ENCODE assay signal across 10 mouse cellular contexts in genomic region chr3:69373544-69374306, GRCm38 (mm10). TPM values are rescaled to one million over a fixed set of nuclear protein-coding genes. Genes with fewer than 3 reads are reported as not detected.
A peak's percentile ranks its signal among the peaks of the same experiment; 100 is the strongest.
DNase-seq lines count a peak whose midpoint lies in the region; ATAC-seq and TF ChIP-seq lines count a peak whose summit lies in the region.
"Had no signal": no experiment of that assay in that cellular context is flagged by ENCODE, and none has a peak within 500 bp of the region (broad histone marks: within the 10 kb centered on the region; RNA-seq: fewer than 3 reads in every experiment).

No protein-coding gene starts in this region.

- no peak for ATAC-seq in forebrain, embryonic 11.5 days (replicated peaks; ENCODE audit: low FRiP score)
- peak; percentile 68 for ATAC-seq in midbrain, embryonic 12.5 days (ENCODE audit: low FRiP score, low read depth)
- ATAC-seq in stomach, postnatal 0 days (ENCODE audit: low FRiP score, low TSS enrichment): no peak

- no peak overlapping the region for H3K9ac ChIP-seq in forebrain, embryonic 11.5 days (ENCODE audit: low read length)
- H3K9ac ChIP-seq in CH12.LX (ENCODE audit: insufficient read depth, low read depth): no peak overlapping the region; the same call in 1 of the 2 replicates
- no peak overlapping the region for H3K9ac ChIP-seq in midbrain, embryonic 12.5 days (replicated peaks)
- H3K9ac ChIP-seq in stomach, postnatal 0 days (ENCODE audit: low read length): no peak overlapping the region
- H3K9ac ChIP-seq: embryonic facial prominence, embryonic 13.5 days; limb, embryonic 12.5 days had no signal

- H3K4me2 ChIP-seq in forebrain, embryonic 11.5 days (ENCODE audit: low read depth, low read length, severe bottlenecking): no peak overlapping the region
- peak overlapping the region; percentile 62 for H3K4me2 ChIP-seq in CH12.LX (ENCODE audit: insufficient read depth, low read depth, poor library complexity, severe bottlenecking)
- no peak overlapping the region for H3K4me2 ChIP-seq in midbrain, embryonic 12.5 days (replicated peaks)
- H3K4me2 ChIP-seq in stomach, postnatal 0 days (replicated peaks; ENCODE audit: low read depth): no peak overlapping the region
- H3K4me2 ChIP-seq: embryonic facial prominence, embryonic 13.5 days; limb, embryonic 12.5 days had no signal

- H3K4me3 ChIP-seq in forebrain, embryonic 11.5 days (ENCODE audit: low read depth, low read length): no peak overlapping the region
- H3K4me3 ChIP-seq in forebrain, embryonic 10.5 days: no peak overlapping the region
- H3K4me3 ChIP-seq in CH12.LX (replicated peaks in 1 of 3; ENCODE audit: low read depth in 2 of 3, low read length in 2 of 3, poor library complexity in 1 of 3): peak overlapping the region in 1 of 3 experiments; percentile 45
- H3K4me3 ChIP-seq in midbrain, embryonic 12.5 days: no peak overlapping the region
- no peak overlapping the region for H3K4me3 ChIP-seq in stomach, postnatal 0 days (ENCODE audit: low read depth, low read length)
- H3K4me3 ChIP-seq: embryonic facial prominence, embryonic 13.5 days; limb, embryonic 12.5 days had no signal

- dilution Hi-C loops in CH12.LX (cut with MboI; ENCODE audit: extremely low pct_ligation_motif_present, extremely low pct_unique_long_range_greater_than_20kb, low sequenced_read_pairs): no loop called here

- no peaks in the 10 kb centered on the region for H3K79me2 ChIP-seq in CH12.LX (replicated peaks; ENCODE audit: control insufficient read depth, extremely low read depth, insufficient read depth, poor library complexity, severe bottlenecking)

- TF ChIP-seq CTCF in CH12.LX (conservative IDR thresholded peaks at IDR 0.05 in 1 of 2, IDR thresholded peaks at IDR 0.05 in 1 of 2; ENCODE audit: low read depth in 2 of 2, low read length in 2 of 2): no peak
- no peak for TF ChIP-seq CTCF in stomach, postnatal 0 days (IDR thresholded peaks at IDR 0.05; ENCODE audit: low read depth)

- WGBS in forebrain, embryonic 11.5 days: 79% methylated on average over 10 of the region's 10 CpGs
- 85% methylated on average over 10 of the region's 10 CpGs for WGBS in forebrain, embryonic 10.5 days
- WGBS in midbrain, embryonic 12.5 days: 69% methylated on average over 10 of the region's 10 CpGs
- WGBS in stomach, postnatal 0 days: 78% methylated on average over 10 of the region's 10 CpGs

- in situ Hi-C loops in CH12.LX (cut with MboI; ENCODE audit: low pct_ligation_motif_present, low pct_unique_long_range_greater_than_20kb, low sequenced_read_pairs): no loop called here

- no peaks in the 10 kb centered on the region for H3K36me3 ChIP-seq in forebrain, embryonic 11.5 days (ENCODE audit: control insufficient read depth, insufficient read depth, low read length)
- no peaks in the 10 kb centered on the region for H3K36me3 ChIP-seq in forebrain, embryonic 10.5 days (replicated peaks)
- no peaks in the 10 kb centered on the region for H3K36me3 ChIP-seq in CH12.LX (replicated peaks in 1 of 2; ENCODE audit: control insufficient read depth in 1 of 2, insufficient read depth in 1 of 2, low read length in 1 of 2)
- H3K36me3 ChIP-seq in midbrain, embryonic 12.5 days: no peaks in the 10 kb centered on the region
- no peaks in the 10 kb centered on the region for H3K36me3 ChIP-seq in stomach, postnatal 0 days (ENCODE audit: control insufficient read depth, insufficient read depth, low read length)
- H3K36me3 ChIP-seq: embryonic facial prominence, embryonic 13.5 days; limb, embryonic 12.5 days had no signal

- no peaks in the 10 kb centered on the region for H3K9me3 ChIP-seq in forebrain, embryonic 11.5 days (ENCODE audit: control insufficient read depth, low read length)
- peaks cover 3% of the 10 kb centered on the region; the same call in 1 of the 2 replicates for H3K9me3 ChIP-seq in forebrain, embryonic 10.5 days
- H3K9me3 ChIP-seq in CH12.LX (replicated peaks; ENCODE audit: low read length): no peaks in the 10 kb centered on the region
- H3K9me3 ChIP-seq in midbrain, embryonic 12.5 days: 0 out of 2 replicates have a peak, but pooled peaks cover 6% of the 10 kb centered on the region
- no peaks in the 10 kb centered on the region for H3K9me3 ChIP-seq in stomach, postnatal 0 days (ENCODE audit: control insufficient read depth, low read length)

- intact Hi-C loops in gastrocnemius, postnatal 14 days (cut with DNase I; ENCODE audit: low total_unique reads): no loop called here

- DNase-seq in forebrain, embryonic 11.5 days (ENCODE audit: low spot score): peak; percentile 67
- no peak for DNase-seq in forebrain, embryonic 10.5 days (ENCODE audit: extremely low spot score, low spot score)
- peak; percentile 62 for DNase-seq in CH12.LX (ENCODE audit: extremely low read depth)
- DNase-seq in frontal cortex, postnatal 25 days (ENCODE audit: low spot score in 2 of 2): peak; percentile 49 to 65
- DNase-seq in adrenal gland, postnatal 14 days: no peak
- no peak for DNase-seq in stomach, postnatal 0 days (ENCODE audit: low spot score)
- no peak for DNase-seq in gastrocnemius, postnatal 14 days

- TF ChIP-seq RAD21 in CH12.LX (IDR thresholded peaks at IDR 0.05; ENCODE audit: low read depth, low read length): no peak

- H3K27me3 ChIP-seq in forebrain, embryonic 11.5 days (ENCODE audit: control insufficient read depth, insufficient read depth, low read length): no peaks in the 10 kb centered on the region
- no peaks in the 10 kb centered on the region for H3K27me3 ChIP-seq in forebrain, embryonic 10.5 days (ENCODE audit: poor library complexity, severe bottlenecking)
- H3K27me3 ChIP-seq in CH12.LX (replicated peaks): no peaks in the 10 kb centered on the region
- no peaks in the 10 kb centered on the region for H3K27me3 ChIP-seq in midbrain, embryonic 12.5 days
- H3K27me3 ChIP-seq in stomach, postnatal 0 days (ENCODE audit: control insufficient read depth, insufficient read depth, low read length): no peaks in the 10 kb centered on the region
- H3K27me3 ChIP-seq: embryonic facial prominence, embryonic 13.5 days; limb, embryonic 12.5 days had no signal

- no peak for TF ChIP-seq POLR2A in CH12.LX (IDR thresholded peaks at IDR 0.05; ENCODE audit: low read depth, low read length)

- H3K4me1 ChIP-seq in forebrain, embryonic 11.5 days (replicated peaks; ENCODE audit: control insufficient read depth, insufficient read depth, low read length): no peaks in the 10 kb centered on the region; the same call in 1 of the 2 replicates
- no peaks in the 10 kb centered on the region for H3K4me1 ChIP-seq in forebrain, embryonic 10.5 days
- peaks cover 0 to 5% of the 10 kb centered on the region in 2 experiments; a peak in 2 of 4 replicates for H3K4me1 ChIP-seq in CH12.LX (ENCODE audit: control insufficient read depth in 1 of 2, insufficient read depth in 2 of 2)
- peaks cover 5% of the 10 kb centered on the region; the same call in 1 of the 2 replicates for H3K4me1 ChIP-seq in midbrain, embryonic 12.5 days
- no peaks in the 10 kb centered on the region for H3K4me1 ChIP-seq in stomach, postnatal 0 days (replicated peaks; ENCODE audit: control insufficient read depth, insufficient read depth)
- H3K4me1 ChIP-seq: embryonic facial prominence, embryonic 13.5 days; limb, embryonic 12.5 days had no signal

- H3K27ac ChIP-seq in forebrain, embryonic 11.5 days (ENCODE audit: low read depth, low read length): no peak overlapping the region
- H3K27ac ChIP-seq in forebrain, embryonic 10.5 days: no peak overlapping the region
- H3K27ac ChIP-seq in CH12.LX (ENCODE audit: insufficient read depth, low read depth): no peak overlapping the region
- no peak overlapping the region for H3K27ac ChIP-seq in midbrain, embryonic 12.5 days (replicated peaks)
- no peak overlapping the region for H3K27ac ChIP-seq in stomach, postnatal 0 days (replicated peaks)
- H3K27ac ChIP-seq: embryonic facial prominence, embryonic 13.5 days; limb, embryonic 12.5 days had no signal

- TF ChIP-seq EP300 in CH12.LX (IDR thresholded peaks at IDR 0.05; ENCODE audit: low read length): no peak
- TF ChIP-seq EP300 in stomach, postnatal 0 days (optimal IDR thresholded peaks at IDR 0.05): no peak

TF ChIP-seq in CH12.LX, 34 proteins besides CTCF, POLR2A, EP300 and RAD21:
- TF ChIP-seq GABPA (IDR thresholded peaks at IDR 0.05; ENCODE audit: insufficient replicate concordance, low read depth, low read length): no peak
- no peak for TF ChIP-seq MEF2A (IDR thresholded peaks at IDR 0.05; ENCODE audit: borderline replicate concordance, low read depth, low read length)
- TF ChIP-seq MYC (IDR thresholded peaks at IDR 0.05; ENCODE audit: low read depth, low read length): no peak
- no peak for TF ChIP-seq TCF12 (IDR thresholded peaks at IDR 0.05; ENCODE audit: low read depth, low read length)
- TF ChIP-seq PAX5 (IDR thresholded peaks at IDR 0.05; ENCODE audit: low read length): no peak
- no peak for TF ChIP-seq E2F4 (IDR thresholded peaks at IDR 0.05; ENCODE audit: insufficient replicate concordance, low read depth, low read length)
- TF ChIP-seq USF2 (conservative IDR thresholded peaks at IDR 0.05; ENCODE audit: low read depth, low read length): no peak
- TF ChIP-seq USF1 (IDR thresholded peaks at IDR 0.05; ENCODE audit: low read depth, low read length): no peak
- no peak for TF ChIP-seq CHD2 (IDR thresholded peaks at IDR 0.05; ENCODE audit: low read length)
- TF ChIP-seq SMC3 (IDR thresholded peaks at IDR 0.05; ENCODE audit: low read depth, low read length): no peak
- no peak for TF ChIP-seq TBP (conservative IDR thresholded peaks at IDR 0.05; ENCODE audit: low read depth, low read length)

RNA-seq across cellular contexts. Expression of gene Ppm1l, which starts 57.1 kb away (rescaled TPM):
- polyA plus RNA-seq in forebrain, embryonic 11.5 days (2014; fragmentation: Nextera tagmentation; extraction: Ambion mirVana): 16.9 and 17.0 TPM in 2 replicates
- 9.3 and 9.8 TPM in 2 replicates for polyA plus RNA-seq in forebrain, embryonic 10.5 days (2016; fragmentation: Nextera tagmentation; extraction: Ambion mirVana)
- total RNA-seq in CH12.LX (2012; rRNA removed) (0.34 and 0.68 TPM in 2 replicates), CH12.LX (2014; rRNA removed) (1.7 TPM in 2 replicates)
- 2.0 and 2.4 TPM in 2 replicates for polyA plus RNA-seq in CH12.LX (2012; ENCODE audit: insufficient read length, low read depth)
- 23.4 and 23.8 TPM in 2 replicates for polyA plus RNA-seq in midbrain, embryonic 12.5 days (2016; fragmentation: Nextera tagmentation; extraction: Ambion mirVana)
- total RNA-seq in adrenal gland, postnatal 14 days (2021): 12.6 and 13.5 TPM in 2 replicates
- polyA plus RNA-seq in stomach, postnatal 0 days (2015; fragmentation: Nextera tagmentation; extraction: Ambion mirVana): 6.0 and 7.0 TPM in 2 replicates
- 10 to 100 TPM; 33.8 to 34.5 TPM for total RNA-seq in gastrocnemius, postnatal 14 days (2021)

Comparison
In these comparisons a context has a peak if more than half of its experiments do, and no peak if none do; other contexts are left out.
1. DNase-seq: peak in forebrain, embryonic 11.5 days (single experiment), CH12.LX (single experiment) and frontal cortex, postnatal 25 days (2 of 2); none in forebrain, embryonic 10.5 days (single experiment), adrenal gland, postnatal 14 days (single experiment), stomach, postnatal 0 days (single experiment) and gastrocnemius, postnatal 14 days (single experiment).